Mouse (Mus musculus): ENCODE results near the gene Cks1brt. TPM values are rescaled to one million over a fixed set of nuclear protein-coding genes. Genes with fewer than 3 reads are reported as not detected.
"Not testable (repeated sequence)": the region's sequence is repeated elsewhere in the genome, so short reads cannot be mapped to it uniquely, and the experiment has no call there.

The Cks1brt gene
- total RNA-seq (2021) = not detected
- long read RNA-seq, experiment 1 = 0 reads
- long read RNA-seq, experiment 2 = 0 reads

GRCm38 (mm10) chr8:85151624-85152023, at the start of gene Cks1brt:
Cks1brt (plus strand) TSS chr8:85151924.
- DNase-seq (ENCODE audit: low spot score in 2 of 2) = no peak

- DNase-seq (ENCODE audit: low spot score in 2 of 2) = no peak
Measured at GRCm38 (mm10) chr8:85113241-85113640, 38.5 kb upstream of the Cks1brt start.

GRCm38 (mm10) chr8:85115501-85115900, 36.2 kb upstream of the Cks1brt start:
- DNase-seq (ENCODE audit: low spot score in 2 of 2) = no peak

- no peak for DNase-seq (ENCODE audit: low spot score in 2 of 2)
Measured at GRCm38 (mm10) chr8:85116984-85117383, 34.7 kb upstream of the Cks1brt start.

- peak; percentile 74 for DNase-seq (ENCODE audit: low spot score in 2 of 2)
Measured at GRCm38 (mm10) chr8:85119052-85119981, 32.4 kb upstream of the Cks1brt start.

GRCm38 (mm10) chr8:85120251-85120650, 31.5 kb upstream of the Cks1brt start:
- DNase-seq (ENCODE audit: low spot score in 2 of 2) = not testable (repeated sequence)

- no peak for DNase-seq (ENCODE audit: low spot score in 2 of 2)
Measured at GRCm38 (mm10) chr8:85122995-85123394, 28.7 kb upstream of the Cks1brt start, which contains the start of gene Zfp791. Zfp791 (minus strand) TSS chr8:85123095.

GRCm38 (mm10) chr8:85123691-85124090, 28.0 kb upstream of the Cks1brt start:
- DNase-seq (ENCODE audit: low spot score in 2 of 2) = no peak

GRCm38 (mm10) chr8:85132335-85132734, 19.4 kb upstream of the Cks1brt start:
- DNase-seq (ENCODE audit: low spot score in 2 of 2) = no peak

- DNase-seq (ENCODE audit: low spot score in 2 of 2) = not testable (repeated sequence)
Measured at GRCm38 (mm10) chr8:85135690-85136089, 16.0 kb upstream of the Cks1brt start.

GRCm38 (mm10) chr8:85142516-85142915, 9.2 kb upstream of the Cks1brt start:
- DNase-seq (ENCODE audit: low spot score in 2 of 2) = no peak

- peak; percentile 30 for DNase-seq (ENCODE audit: low spot score in 2 of 2)
Measured at GRCm38 (mm10) chr8:85171291-85171690, 19.6 kb downstream of the Cks1brt start.

- DNase-seq (ENCODE audit: low spot score in 2 of 2) = no peak
Measured at GRCm38 (mm10) chr8:85175892-85176291, 24.2 kb downstream of the Cks1brt start.

- DNase-seq (ENCODE audit: low spot score in 2 of 2) = no peak
Measured at GRCm38 (mm10) chr8:85192346-85192745, 40.6 kb downstream of the Cks1brt start.

- DNase-seq (ENCODE audit: low spot score in 2 of 2) = no peak
Measured at GRCm38 (mm10) chr8:85220220-85220619, 68.5 kb downstream of the Cks1brt start.

GRCm38 (mm10) chr8:85220992-85221391, 69.3 kb downstream of the Cks1brt start:
- DNase-seq (ENCODE audit: low spot score in 2 of 2) = no peak

Small RNA genes within 50 kb of the gene (microRNA-seq; reads per million reads assigned to microRNA genes)
- gene Gm23388 (ENCODE audit: borderline number of aligned reads in 2 of 2) = 0 to 1.4 reads per million in 2 experiments

Other genes starting within 250 kb of the Cks1brt start
- not detected for gene Klf1, start 250.0 kb upstream of the Cks1brt start, total RNA-seq (2021)
- gene Dnase2a, start 243.4 kb upstream of the Cks1brt start, total RNA-seq (2021) = 10 to 100 TPM; 11.2 to 12.5 TPM
- 1 to 10 TPM; 2.1 to 3.1 TPM for gene Mast1, start 214.6 kb upstream of the Cks1brt start, total RNA-seq (2021)
- under 1 TPM in 1 of 2 experiments, not detected in 1; 0.16 TPM for gene Rtbdn, start 204.9 kb upstream of the Cks1brt start, total RNA-seq (2021)
- 1 to 10 TPM; 1.9 TPM for gene Gm49661, start 182.5 kb upstream of the Cks1brt start, total RNA-seq (2021)
- gene Prdx2, start 182.3 kb upstream of the Cks1brt start, total RNA-seq (2021) = 100 to 1,000 TPM; 740 to 761 TPM
- 100 to 1,000 TPM in 1 of 2 experiments, 10 to 100 TPM in 1; 80.9 to 131 TPM for gene Rnaseh2a, start 182.2 kb upstream of the Cks1brt start, total RNA-seq (2021)
- 10 to 100 TPM; 27.1 to 28.5 TPM for gene Junb, start 173.2 kb upstream of the Cks1brt start, total RNA-seq (2021)
- gene Hook2, start 161.3 kb upstream of the Cks1brt start, total RNA-seq (2021) = 1 to 10 TPM; 6.3 to 7.2 TPM
- gene Best2, start 137.4 kb upstream of the Cks1brt start, total RNA-seq (2021) = not detected
- gene Asna1, start 126.6 kb upstream of the Cks1brt start, total RNA-seq (2021) = 100 to 1,000 TPM in 1 of 2 experiments, 10 to 100 TPM in 1; 89.2 to 100 TPM
- 100 to 1,000 TPM; 162 to 192 TPM for gene Trir, start 125.1 kb upstream of the Cks1brt start, total RNA-seq (2021)
- gene Tnpo2, start 115.0 kb upstream of the Cks1brt start, total RNA-seq (2021) = 10 to 100 TPM; 67.8 to 80.4 TPM
- 10 to 100 TPM; 11.1 to 18.1 TPM for gene Fbxw9, start 91.9 kb upstream of the Cks1brt start, total RNA-seq (2021)
- gene Gm5741, start 83.9 kb upstream of the Cks1brt start, total RNA-seq (2021) = not detected
- 10 to 100 TPM; 25.5 to 26.4 TPM for gene Dhps, start 80.2 kb upstream of the Cks1brt start, total RNA-seq (2021)
- gene Wdr83os, start 71.2 kb upstream of the Cks1brt start, total RNA-seq (2021) = 10 to 100 TPM; 72.6 to 87.7 TPM
- 10 to 100 TPM; 21.1 to 23.1 TPM for gene Wdr83, start 70.6 kb upstream of the Cks1brt start, total RNA-seq (2021)
- gene Man2b1, start 68.7 kb upstream of the Cks1brt start, total RNA-seq (2021) = 10 to 100 TPM; 43.2 to 51.8 TPM
- gene Zfp791, start 28.8 kb upstream of the Cks1brt start, total RNA-seq (2021) = 1 to 10 TPM; 2.2 TPM
- gene Olfr371, start 74.1 kb downstream of the Cks1brt start, total RNA-seq (2021) = not detected
- gene Orc6, start 147.7 kb downstream of the Cks1brt start, total RNA-seq (2021) = 10 to 100 TPM; 11.8 to 14.3 TPM
- 100 to 1,000 TPM in 1 of 2 experiments, 10 to 100 TPM in 1; 92.6 to 101 TPM for gene Vps35, start 147.9 kb downstream of the Cks1brt start, total RNA-seq (2021)
- under 1 TPM; 0.45 to 0.70 TPM for gene Mylk3, start 234.4 kb downstream of the Cks1brt start, total RNA-seq (2021)